Comparison of ENCODE assay signal across 21 mouse cellular contexts in genomic region chr12:99262066-99262599, GRCm38 (mm10).
A peak's percentile ranks its signal among the peaks of the same experiment; 100 is the strongest.
DNase-seq lines count a peak whose midpoint lies in the region; ATAC-seq and TF ChIP-seq lines count a peak whose summit lies in the region.
"Had no signal": no experiment of that assay in that cellular context is flagged by ENCODE, and none has a peak within 500 bp of the region (broad histone marks: within the 10 kb centered on the region; RNA-seq: fewer than 3 reads in every experiment).

No protein-coding gene starts in this region.

- no peaks in the 10 kb centered on the region for H3K27me3 ChIP-seq in embryonic facial prominence, embryonic 13.5 days
- H3K27me3 ChIP-seq in embryonic facial prominence, embryonic 10.5 days (replicated peaks; ENCODE audit: low read depth, poor library complexity, severe bottlenecking), result no peaks in the 10 kb centered on the region
- no peaks in the 10 kb centered on the region for H3K27me3 ChIP-seq in lung, embryonic 14.5 days (ENCODE audit: insufficient read depth, low read length)
- H3K27me3 ChIP-seq: forebrain, embryonic 12.5 days; hindbrain, embryonic 15.5 days; limb, embryonic 13.5 days; liver, embryonic 13.5 days had no signal

- peaks cover 52% of the 10 kb centered on the region for H3K4me1 ChIP-seq in embryonic facial prominence, embryonic 13.5 days
- peaks cover 10% of the 10 kb centered on the region for H3K4me1 ChIP-seq in embryonic facial prominence, embryonic 10.5 days
- H3K4me1 ChIP-seq in lung, embryonic 14.5 days (ENCODE audit: insufficient read depth), result peaks cover 16% of the 10 kb centered on the region

- no peak overlapping the region for H3K9ac ChIP-seq in embryonic facial prominence, embryonic 13.5 days
- H3K9ac ChIP-seq in lung, embryonic 14.5 days, result no peak overlapping the region
- H3K9ac ChIP-seq: forebrain, embryonic 12.5 days; hindbrain, embryonic 15.5 days; limb, embryonic 13.5 days; liver, embryonic 13.5 days had no signal

- H3K4me3 ChIP-seq in embryonic facial prominence, embryonic 13.5 days, result no peak overlapping the region
- no peak overlapping the region for H3K4me3 ChIP-seq in embryonic facial prominence, embryonic 10.5 days
- H3K4me3 ChIP-seq in lung, embryonic 14.5 days (ENCODE audit: low read depth, low read length), result no peak overlapping the region
- H3K4me3 ChIP-seq: erythroblast, embryonic 14.5 days; forebrain, embryonic 12.5 days; hindbrain, embryonic 15.5 days; limb, embryonic 13.5 days; liver, embryonic 13.5 days had no signal

- ATAC-seq in embryonic facial prominence, embryonic 13.5 days (ENCODE audit: insufficient number of reproducible peaks, insufficient read depth, low FRiP score, low TSS enrichment, low read depth), result no peak; the same call in 1 of the 2 replicates
- ATAC-seq in lung, embryonic 14.5 days (ENCODE audit: insufficient read depth), result peak; percentile 12; the same call in 1 of the 2 replicates

- peak; percentile 26; the same call in 1 of the 2 replicates for TF ChIP-seq CTCF in lung, embryonic 14.5 days (IDR thresholded peaks at IDR 0.05; ENCODE audit: low read depth)

- no peak overlapping the region for H3K4me2 ChIP-seq in embryonic facial prominence, embryonic 13.5 days
- peak overlapping the region; percentile 21; the same call in 1 of the 2 replicates for H3K4me2 ChIP-seq in lung, embryonic 14.5 days
- H3K4me2 ChIP-seq: forebrain, embryonic 12.5 days; hindbrain, embryonic 15.5 days; limb, embryonic 13.5 days; liver, embryonic 13.5 days; midbrain, embryonic 11.5 days had no signal

- 86% methylated on average over 11 of the region's 11 CpGs for WGBS in embryonic facial prominence, embryonic 13.5 days
- WGBS in embryonic facial prominence, embryonic 10.5 days, result 91% methylated on average over 11 of the region's 11 CpGs
- WGBS in lung, embryonic 14.5 days, result 60% methylated on average over 11 of the region's 11 CpGs

- DNase-seq in embryonic facial prominence, embryonic 10.5 days (ENCODE audit: low spot score), result no peak
- peak; percentile 19 to 43 for DNase-seq in kidney, adult 8-10 months
- no peak for DNase-seq in kidney, postnatal 4 days
- DNase-seq in lung, embryonic 14.5 days, result peak; percentile 73
- no peak for DNase-seq in lung, postnatal 10 days
- DNase-seq in lung, postnatal 36 days, result peak; percentile 56
- no peak for DNase-seq in urinary bladder, postnatal 14 days (ENCODE audit: low spot score)
- DNase-seq: adrenal gland, postnatal 36 days; cerebellum, adult 11 months; cerebellum, postnatal 10 days; gastrocnemius, postnatal 25 days; layer of hippocampus, adult 9-11 months; liver, embryonic 13.5 days; right cerebral cortex, postnatal 14 days; spleen, adult 18-20 months had no signal

- peaks cover 4% of the 10 kb centered on the region; the same call in 1 of the 2 replicates for H3K36me3 ChIP-seq in embryonic facial prominence, embryonic 13.5 days
- H3K36me3 ChIP-seq in embryonic facial prominence, embryonic 10.5 days (replicated peaks), result peaks cover 2% of the 10 kb centered on the region; the same call in 1 of the 2 replicates
- H3K36me3 ChIP-seq in lung, embryonic 14.5 days (ENCODE audit: insufficient read depth), result no peaks in the 10 kb centered on the region
- H3K36me3 ChIP-seq: forebrain, embryonic 12.5 days; hindbrain, embryonic 15.5 days; liver, embryonic 13.5 days had no signal

- 0 out of 2 replicates have a peak overlapping the region, but pooled peaks have one; percentile 28 for H3K27ac ChIP-seq in embryonic facial prominence, embryonic 13.5 days
- no peak overlapping the region for H3K27ac ChIP-seq in embryonic facial prominence, embryonic 10.5 days (replicated peaks)
- H3K27ac ChIP-seq in lung, embryonic 14.5 days (ENCODE audit: low read depth), result peak overlapping the region; percentile 67; the same call in 1 of the 2 replicates
- H3K27ac ChIP-seq: forebrain, embryonic 12.5 days; hindbrain, embryonic 15.5 days; limb, embryonic 13.5 days; liver, embryonic 13.5 days had no signal

- H3K9me3 ChIP-seq in embryonic facial prominence, embryonic 13.5 days, result no peaks in the 10 kb centered on the region
- no peaks in the 10 kb centered on the region for H3K9me3 ChIP-seq in embryonic facial prominence, embryonic 10.5 days
- H3K9me3 ChIP-seq in lung, embryonic 14.5 days (ENCODE audit: low read depth, low read length), result no peaks in the 10 kb centered on the region
- H3K9me3 ChIP-seq: forebrain, embryonic 12.5 days; hindbrain, embryonic 15.5 days; limb, embryonic 13.5 days; liver, embryonic 13.5 days had no signal

Comparison
In these comparisons a context has a peak if more than half of its experiments do, and no peak if none do; other contexts are left out.
1. DNase-seq: peak in kidney, adult 8-10 months (2 of 2), lung, embryonic 14.5 days (single experiment) and lung, postnatal 36 days (single experiment); none in embryonic facial prominence, embryonic 10.5 days (single experiment), kidney, postnatal 4 days (0 of 2), lung, postnatal 10 days (single experiment) and urinary bladder, postnatal 14 days (single experiment).